ENCODE assay signal across 20 mouse cellular contexts in the genomic region with DNA sequence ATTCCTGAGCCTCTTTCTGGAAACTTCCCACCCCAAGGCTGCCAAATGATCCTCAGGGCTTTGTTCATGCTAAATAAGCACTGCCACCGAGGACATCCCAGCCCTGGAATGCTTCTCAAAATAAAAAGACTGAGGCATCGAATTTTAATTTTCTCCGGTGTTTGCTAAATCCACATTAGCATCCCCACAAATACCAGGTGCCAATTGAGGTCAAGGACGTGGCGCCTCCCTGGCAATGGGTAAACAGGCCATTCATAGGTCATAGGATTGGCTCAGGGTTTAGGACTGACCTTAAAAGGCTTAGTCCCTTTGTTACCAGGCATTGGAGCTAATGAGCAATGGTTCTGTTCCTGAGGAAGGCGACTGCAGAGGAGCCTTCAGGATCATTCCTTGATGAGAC.
DNase-seq lines count a peak whose midpoint lies in the region; TF ChIP-seq lines count a peak whose summit lies in the region.
"Had no signal": no experiment of that assay in that cellular context is flagged by ENCODE, and none has a peak within 500 bp of the region (broad histone marks: within the 10 kb centered on the region; RNA-seq: fewer than 3 reads in every experiment).

No protein-coding gene starts in this region.

- DNase-seq in adrenal gland, adult 2 months: peak; percentile 38
- DNase-seq in adrenal gland, adult 18-20 months (ENCODE audit: low spot score in 2 of 2): no peak
- no peak for DNase-seq in heart, adult 2 months
- no peak for DNase-seq in heart, postnatal 10 days
- DNase-seq in kidney, adult 18-20 months: peak; percentile 22
- DNase-seq in kidney, postnatal 25 days: no peak
- no peak for DNase-seq in thymus, postnatal 4 days
- DNase-seq: B cell, adult 2 months; cerebellum, adult 11 months; cerebellum, adult 8-10 months; cerebellum, postnatal 14 days; embryo, embryonic 11 days; gastrocnemius, postnatal 14 days; heart, postnatal 36 days had no signal

- intact Hi-C loops in heart, adult 2 months (cut with DNase I): no loop called here
- intact Hi-C loops in heart, postnatal 10 days (cut with DNase I): no loop called here

- H3K4me1 ChIP-seq in heart, adult 2 months (ENCODE audit: control insufficient read depth, insufficient read depth, low read length): peaks cover 3% of the 10 kb centered on the region
- H3K4me1 ChIP-seq in ES-Bruce4 (ENCODE audit: control insufficient read depth, insufficient read depth, low read length): peaks cover 9% of the 10 kb centered on the region
- H3K4me1 ChIP-seq: embryonic facial prominence, embryonic 15.5 days had no signal

- H3K79me2 ChIP-seq in heart, adult 2 months (replicated peaks; ENCODE audit: control insufficient read depth, insufficient read depth, low read length): no peaks in the 10 kb centered on the region; the same call in 1 of the 2 replicates

- no peaks in the 10 kb centered on the region for H3K27me3 ChIP-seq in heart, adult 2 months (ENCODE audit: control insufficient read depth, insufficient read depth, low read length)
- no peaks in the 10 kb centered on the region for H3K27me3 ChIP-seq in ES-Bruce4 (ENCODE audit: control insufficient read depth, insufficient read depth, low read length, poor library complexity, severe bottlenecking)
- H3K27me3 ChIP-seq: embryonic facial prominence, embryonic 15.5 days; hindbrain, embryonic 15.5 days; Patski had no signal

- no peaks in the 10 kb centered on the region for H3K36me3 ChIP-seq in heart, adult 2 months (ENCODE audit: control insufficient read depth, insufficient read depth, low read length)
- no peaks in the 10 kb centered on the region for H3K36me3 ChIP-seq in ES-Bruce4 (ENCODE audit: control insufficient read depth, insufficient read depth, low read length, poor library complexity, severe bottlenecking)
- H3K36me3 ChIP-seq: embryonic facial prominence, embryonic 15.5 days; hindbrain, embryonic 15.5 days had no signal

- TF ChIP-seq EP300 in heart, adult 2 months (IDR thresholded peaks at IDR 0.05; ENCODE audit: insufficient read depth, low read depth, low read length): no peak
- TF ChIP-seq EP300 in ES-Bruce4 (IDR thresholded peaks at IDR 0.05; ENCODE audit: insufficient read depth, low read depth, low read length): 0 out of 2 replicates have a peak, but pooled peaks have one; percentile 10

- H3K4me3 ChIP-seq in heart, adult 2 months: no peak overlapping the region
- H3K4me3 ChIP-seq in ES-Bruce4 (ENCODE audit: low read depth, low read length): no peak overlapping the region
- H3K4me3 ChIP-seq: embryonic facial prominence, embryonic 15.5 days; erythroblast, embryonic 14.5 days; forebrain, embryonic 10.5 days; hindbrain, embryonic 15.5 days had no signal

- H3K9me3 ChIP-seq in ES-Bruce4 (replicated peaks; ENCODE audit: control insufficient read depth, insufficient read depth, low read length, poor library complexity, severe bottlenecking): no peaks in the 10 kb centered on the region
- H3K9me3 ChIP-seq: embryonic facial prominence, embryonic 15.5 days; forebrain, embryonic 10.5 days; hindbrain, embryonic 15.5 days had no signal

- no peak overlapping the region for H3K9ac ChIP-seq in heart, adult 2 months (ENCODE audit: low read depth, low read length)
- H3K9ac ChIP-seq in ES-Bruce4 (ENCODE audit: low read depth, poor library complexity, severe bottlenecking): no peak overlapping the region
- H3K9ac ChIP-seq: embryonic facial prominence, embryonic 15.5 days; hindbrain, embryonic 15.5 days had no signal

- 68% methylated on average over 6 of the region's 6 CpGs for WGBS in heart, adult 2 months

- TF ChIP-seq POLR2A in heart, adult 2 months (IDR thresholded peaks at IDR 0.05; ENCODE audit: insufficient read depth, low read depth, low read length): no peak
- TF ChIP-seq POLR2A in ES-Bruce4 (IDR thresholded peaks at IDR 0.05; ENCODE audit: insufficient read depth, low read length): no peak

- TF ChIP-seq CTCF in heart, adult 2 months (IDR thresholded peaks at IDR 0.05): no peak
- TF ChIP-seq CTCF in ES-Bruce4 (IDR thresholded peaks at IDR 0.05; ENCODE audit: low read depth, low read length): no peak

- H3K27ac ChIP-seq in heart, adult 2 months: peak overlapping the region; percentile 29
- H3K27ac ChIP-seq in ES-Bruce4 (ENCODE audit: insufficient read depth, low read length): 0 out of 2 replicates have a peak overlapping the region, but pooled peaks have one; percentile 36
- H3K27ac ChIP-seq: embryonic facial prominence, embryonic 15.5 days; forebrain, embryonic 10.5 days; hindbrain, embryonic 15.5 days had no signal

Comparison
In these comparisons a context has a peak if more than half of its experiments do, and no peak if none do; other contexts are left out.
1. DNase-seq: peak in adrenal gland, adult 2 months (single experiment) and kidney, adult 18-20 months (single experiment); none in adrenal gland, adult 18-20 months (0 of 2), heart, adult 2 months (0 of 2), heart, postnatal 10 days (0 of 2), kidney, postnatal 25 days (0 of 2) and thymus, postnatal 4 days (single experiment).